Mouse (Mus musculus) lung, adult 18-20 months (tissue): ENCODE data around the gene Retreg1.

Source experiments
- DNase-seq, 2 experiments: peaks; one replicate each; pipeline ENCODE4 v3.0.0; 2022; ENCODE audit warnings: mixed read lengths in 2 of 2

Gene Retreg1

GRCm38 (mm10) chr15:25843086-25843991 is at the start of gene Retreg1:
Retreg1 (plus strand) TSS chr15:25843180.
- DNase-seq: peak; percentile 91

- DNase-seq: no peak
Observed at GRCm38 (mm10) chr15:25794123-25794522, 48.9 kb upstream of the Retreg1 start.

- DNase-seq: no peak
Observed at GRCm38 (mm10) chr15:25795496-25795895, 47.5 kb upstream of the Retreg1 start.

- no peak for DNase-seq
Observed at GRCm38 (mm10) chr15:25796353-25796752, 46.6 kb upstream of the Retreg1 start.

- no peak for DNase-seq
Observed at GRCm38 (mm10) chr15:25797179-25797578, 45.8 kb upstream of the Retreg1 start.

GRCm38 (mm10) chr15:25797888-25798287 is 45.1 kb upstream of the Retreg1 start:
- DNase-seq: no peak

GRCm38 (mm10) chr15:25801726-25802125 is 41.3 kb upstream of the Retreg1 start:
- no peak for DNase-seq

GRCm38 (mm10) chr15:25802194-25802593 is 40.8 kb upstream of the Retreg1 start:
- no peak for DNase-seq

- no peak for DNase-seq
Observed at GRCm38 (mm10) chr15:25803111-25803510, 39.9 kb upstream of the Retreg1 start.

GRCm38 (mm10) chr15:25805336-25806110 is 37.5 kb upstream of the Retreg1 start:
- DNase-seq: peak; percentile 62 to 69

GRCm38 (mm10) chr15:25806363-25806762 is 36.6 kb upstream of the Retreg1 start:
- no peak for DNase-seq

GRCm38 (mm10) chr15:25806878-25807277 is 36.1 kb upstream of the Retreg1 start:
- DNase-seq: no peak

- no peak for DNase-seq
Observed at GRCm38 (mm10) chr15:25808677-25809460, 34.1 kb upstream of the Retreg1 start.

GRCm38 (mm10) chr15:25809669-25810068 is 33.3 kb upstream of the Retreg1 start:
- DNase-seq: peak in 1 of 2 experiments; percentile 45

GRCm38 (mm10) chr15:25811834-25812250 is 31.1 kb upstream of the Retreg1 start:
- no peak for DNase-seq

GRCm38 (mm10) chr15:25812479-25812878 is 30.5 kb upstream of the Retreg1 start:
- no peak for DNase-seq

GRCm38 (mm10) chr15:25814535-25814934 is 28.4 kb upstream of the Retreg1 start:
- no peak for DNase-seq

GRCm38 (mm10) chr15:25817191-25817590 is 25.8 kb upstream of the Retreg1 start:
- no peak for DNase-seq

- no peak for DNase-seq
Observed at GRCm38 (mm10) chr15:25821981-25822380, 21.0 kb upstream of the Retreg1 start.

GRCm38 (mm10) chr15:25822656-25823055 is 20.3 kb upstream of the Retreg1 start:
- no peak for DNase-seq

- DNase-seq: no peak
Observed at GRCm38 (mm10) chr15:25826531-25826961, 16.4 kb upstream of the Retreg1 start.

- DNase-seq: no peak
Observed at GRCm38 (mm10) chr15:25828464-25828863, 14.5 kb upstream of the Retreg1 start.

GRCm38 (mm10) chr15:25830426-25830825 is 12.6 kb upstream of the Retreg1 start:
- DNase-seq: no peak
